Mouse (Mus musculus) cerebellum, adult 2 months (tissue): ENCODE measurements around the gene Kars. TPM values are rescaled to one million over a fixed set of nuclear protein-coding genes. Genes with fewer than 3 reads are reported as not detected.

ENCODE experiments used
- DNase-seq, 2 experiments: peaks; one replicate each; pipeline ENCODE4 v3.0.0; 2021
- H3K27ac ChIP-seq: fragments of 200-500 bp; 2 replicates; pipeline ENCODE4 v1.5.1; 2012; ENCODE audit warnings: low read length, control low read depth, inconsistent platforms; ENCODE audit not compliant: insufficient read depth
- H3K27me3 ChIP-seq: fragments of 200-500 bp; 2 replicates; pipeline ENCODE4 v1.6.1; 2012; ENCODE audit warnings: inconsistent platforms, mild to moderate bottlenecking, low read length, moderate library complexity; ENCODE audit not compliant: control insufficient read depth, insufficient read depth
- H3K4me1 ChIP-seq: fragments of 200-500 bp; 2 replicates; pipeline ENCODE4 v1.6.1; 2011; ENCODE audit warnings: low read length; ENCODE audit not compliant: control insufficient read depth, insufficient read depth
- H3K4me3 ChIP-seq: fragments of 200-500 bp; replicated peaks from 2 replicates; pipeline ENCODE3; 2011; ENCODE audit warnings: mild to moderate bottlenecking, low read depth, low read length, control low read depth; ENCODE audit not compliant: insufficient read depth
- CTCF ChIP-seq: fragments of 200-500 bp; IDR thresholded peaks from 2 replicates; pipeline ENCODE4 v1.5.1; 2011; ENCODE audit warnings: low read depth, mild to moderate bottlenecking, control low read depth, low read length, moderate library complexity, borderline replicate concordance; ENCODE audit not compliant: insufficient read depth
- POLR2A ChIP-seq: fragments of 200-500 bp; IDR thresholded peaks from 2 replicates; pipeline ENCODE4 v1.6.1; 2011; ENCODE audit warnings: low read length, control low read depth, borderline replicate concordance; ENCODE audit not compliant: insufficient read depth
- WGBS: fragments of 180-500 bp; shearing (Covaris S2); methylation state at CpG from one replicate; pipeline ENCODE4 v1.1.7; 2018; 5-methylcytosine and 5-hydroxymethylcytosine counted together
- polyA plus RNA-seq: library from polyadenylated mRNA; depleted of rRNA; stranded (reverse); fragments of >200 nt; gene quantifications from 2 replicates; pipeline ENCODE4 v1.2.3, GENCODE M21; 2012; rRNA removed

The Kars gene
- polyA plus RNA-seq, 1 experiment, result 91.7 TPM

GRCm38 (mm10) chr8:111951317-111951716, 59.8 kb downstream of the Kars start:
- H3K27ac ChIP-seq, result peak overlapping the region; percentile 92
- no peak for TF ChIP-seq CTCF
- TF ChIP-seq POLR2A, result no peak
- WGBS, result 78% methylated on average over 7 of the region's 7 CpGs
- no peak overlapping the region for H3K4me3 ChIP-seq
- DNase-seq, result peak in 1 of 2 experiments; percentile 37
- peaks cover 39% of the 10 kb centered on the region for H3K4me1 ChIP-seq
- no peaks in the 10 kb centered on the region for H3K27me3 ChIP-seq

- H3K27ac ChIP-seq, result no peak overlapping the region
- DNase-seq, result no peak
- no peak overlapping the region for H3K4me3 ChIP-seq
- no peaks in the 10 kb centered on the region for H3K27me3 ChIP-seq
- TF ChIP-seq CTCF (no peak), POLR2A (no peak)
- H3K4me1 ChIP-seq, result peaks cover 39% of the 10 kb centered on the region
- 96% methylated on average over 3 of the region's 3 CpGs for WGBS
These were observed 60.3 kb downstream of the Kars start for GRCm38 (mm10) chr8:111950846-111951245.

GRCm38 (mm10) chr8:111947954-111948353, 63.2 kb downstream of the Kars start:
- TF ChIP-seq CTCF, result no peak
- TF ChIP-seq POLR2A, result no peak
- 25% methylated on average over 8 of the region's 8 CpGs for WGBS
- H3K27me3 ChIP-seq, result no peaks in the 10 kb centered on the region

GRCm38 (mm10) chr8:111947144-111947543, 64.0 kb downstream of the Kars start:
- Histone ChIP-seq H3K4me1 (peaks cover 36% of the 10 kb centered on the region), H3K4me3 (no peak overlapping the region), H3K27me3 (no peaks in the 10 kb centered on the region), H3K27ac (peak overlapping the region; percentile 86)
- no peak for DNase-seq
- no peak for TF ChIP-seq POLR2A
- TF ChIP-seq CTCF, result no peak
- WGBS, result 89% methylated on average over 2 of the region's 2 CpGs

More at GRCm38 (mm10) chr8:111947954-111948353, 63.2 kb downstream of the Kars start:
- Histone ChIP-seq H3K4me3 (no peak overlapping the region), H3K4me1 (peaks cover 39% of the 10 kb centered on the region), H3K27ac (peak overlapping the region; percentile 86)
- peak; percentile 70 to 81 for DNase-seq

- WGBS, result 69% methylated on average over 2 of the region's 2 CpGs
- no peak for TF ChIP-seq CTCF
- TF ChIP-seq POLR2A, result no peak
- Histone ChIP-seq H3K4me1 (peaks cover 19% of the 10 kb centered on the region), H3K27ac (no peak overlapping the region), H3K4me3 (no peak overlapping the region), H3K27me3 (no peaks in the 10 kb centered on the region)
- no peak for DNase-seq
These were observed 67.6 kb downstream of the Kars start for GRCm38 (mm10) chr8:111943544-111943943.

Other genes starting within 250 kb of the Kars start
- gene Cfdp1, start 157.0 kb downstream of the Kars start, polyA plus RNA-seq, result 82.0 and 94.5 TPM in 2 replicates
- 7.2 and 8.6 TPM in 2 replicates for gene Tmem170, start 134.6 kb downstream of the Kars start, polyA plus RNA-seq
- 2.1 and 3.1 TPM in 2 replicates for gene Chst5, start 100.9 kb downstream of the Kars start, polyA plus RNA-seq
- 15.1 and 15.8 TPM in 2 replicates for gene Tmem231, start 77.4 kb downstream of the Kars start, polyA plus RNA-seq
- gene Gabarapl2, start 70.6 kb downstream of the Kars start, polyA plus RNA-seq, result 373 and 404 TPM in 2 replicates
- 9.4 and 10.2 TPM in 2 replicates for gene Adat1, start 19.0 kb downstream of the Kars start, polyA plus RNA-seq
- 36.3 and 38.0 TPM in 2 replicates for gene Terf2ip, start 75 bp upstream of the Kars start, polyA plus RNA-seq
- gene Gm6793, start 3.7 kb upstream of the Kars start, polyA plus RNA-seq, result not detected in 2 replicates